Mouse (Mus musculus): Measurements from ENCODE around the gene Timm10. TPM values are rescaled to one million over a fixed set of nuclear protein-coding genes. Genes with fewer than 3 reads are reported as not detected.
A peak's percentile ranks its signal among the peaks of the same experiment; 100 is the strongest.

Gene Timm10
- polyA plus RNA-seq, 1 experiment: 25.1 TPM

DNA sequence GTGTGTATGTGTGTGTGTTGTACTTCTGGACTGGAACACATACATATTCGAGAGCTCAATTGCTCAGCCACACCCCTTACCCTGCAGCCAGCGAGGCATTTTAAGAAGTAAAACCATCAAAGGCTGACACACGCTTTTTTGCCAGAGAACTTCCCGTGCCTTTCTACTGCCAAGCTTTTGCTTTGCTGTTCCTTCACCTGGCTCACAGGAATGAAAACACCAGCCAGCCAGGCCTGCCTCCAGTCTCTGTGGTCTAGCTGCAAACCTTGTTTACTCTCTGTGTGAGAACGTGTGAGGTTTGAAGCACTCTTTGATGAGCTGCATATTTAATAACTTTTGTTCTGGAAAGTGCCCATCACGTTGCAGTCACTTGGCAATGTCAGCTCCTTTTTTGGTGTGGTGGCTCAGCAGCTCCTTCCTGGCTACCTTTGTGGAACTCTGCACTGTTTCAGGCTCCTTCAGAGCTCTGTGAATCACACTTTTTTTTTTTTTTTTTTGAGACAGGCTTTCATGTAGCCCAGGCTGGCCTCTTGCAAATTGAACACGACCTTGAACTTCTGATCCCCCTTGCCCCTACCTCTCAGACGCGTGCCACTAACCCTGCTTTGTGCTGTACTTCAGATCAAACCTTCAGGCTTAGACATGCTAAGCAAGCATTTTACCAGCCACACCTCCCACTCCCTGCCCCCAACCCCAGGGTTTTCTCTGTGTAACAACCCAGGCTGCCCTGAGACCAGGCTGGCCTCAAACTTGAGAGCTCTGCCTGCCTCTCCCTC lies 11.2 kb downstream of the Timm10 start:
- H3K4me1 ChIP-seq (ENCODE audit: control insufficient read depth, insufficient read depth, low read length): peaks cover 3% of the 10 kb centered on the region; the same call in 1 of the 2 replicates
- 41% methylated on average over 9 of the region's 9 CpGs for WGBS
- DNase-seq: no peak
- TF ChIP-seq CTCF (IDR thresholded peaks at IDR 0.05; ENCODE audit: insufficient read depth, low read length) (no peak), POLR2A (IDR thresholded peaks at IDR 0.05; ENCODE audit: borderline replicate concordance, extremely low read depth, low read depth, low read length) (no peak)
- H3K4me3 ChIP-seq (replicated peaks; ENCODE audit: extremely low read depth, low read depth, low read length): no peak overlapping the region

DNA sequence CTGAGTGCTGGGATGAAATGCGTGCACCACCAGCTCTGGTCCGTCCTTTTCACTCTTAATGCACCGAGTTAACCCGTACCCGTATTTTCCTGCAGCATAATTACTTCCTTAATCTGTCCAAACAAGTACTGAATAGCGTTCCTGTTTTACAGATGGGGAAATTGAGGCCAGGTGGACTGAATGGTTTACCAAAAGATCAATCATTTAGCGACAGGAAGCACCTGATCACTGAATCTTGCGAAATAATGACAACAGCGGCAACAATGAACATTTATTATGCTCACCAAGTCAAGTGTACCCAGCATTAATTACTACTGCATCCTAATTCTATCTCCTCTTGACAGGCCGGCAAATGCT lies 11.8 kb downstream of the Timm10 start, which contains the start of gene Slc43a1:
Gene Slc43a1 (plus strand): TSS at position 258 of the 357 bp plus-strand sequence.
- no peak for TF ChIP-seq POLR2A (IDR thresholded peaks at IDR 0.05; ENCODE audit: borderline replicate concordance, extremely low read depth, low read depth, low read length)
- no peak for TF ChIP-seq CTCF (IDR thresholded peaks at IDR 0.05; ENCODE audit: insufficient read depth, low read length)
- Histone ChIP-seq H3K4me1 (ENCODE audit: control insufficient read depth, insufficient read depth, low read length) (peaks cover 3% of the 10 kb centered on the region; the same call in 1 of the 2 replicates), H3K4me3 (replicated peaks; ENCODE audit: extremely low read depth, low read depth, low read length) (peak within 1 kb of the TSS; percentile 12)
- 35% methylated on average over 10 of the region's 10 CpGs for WGBS
- DNase-seq: no peak

DNA sequence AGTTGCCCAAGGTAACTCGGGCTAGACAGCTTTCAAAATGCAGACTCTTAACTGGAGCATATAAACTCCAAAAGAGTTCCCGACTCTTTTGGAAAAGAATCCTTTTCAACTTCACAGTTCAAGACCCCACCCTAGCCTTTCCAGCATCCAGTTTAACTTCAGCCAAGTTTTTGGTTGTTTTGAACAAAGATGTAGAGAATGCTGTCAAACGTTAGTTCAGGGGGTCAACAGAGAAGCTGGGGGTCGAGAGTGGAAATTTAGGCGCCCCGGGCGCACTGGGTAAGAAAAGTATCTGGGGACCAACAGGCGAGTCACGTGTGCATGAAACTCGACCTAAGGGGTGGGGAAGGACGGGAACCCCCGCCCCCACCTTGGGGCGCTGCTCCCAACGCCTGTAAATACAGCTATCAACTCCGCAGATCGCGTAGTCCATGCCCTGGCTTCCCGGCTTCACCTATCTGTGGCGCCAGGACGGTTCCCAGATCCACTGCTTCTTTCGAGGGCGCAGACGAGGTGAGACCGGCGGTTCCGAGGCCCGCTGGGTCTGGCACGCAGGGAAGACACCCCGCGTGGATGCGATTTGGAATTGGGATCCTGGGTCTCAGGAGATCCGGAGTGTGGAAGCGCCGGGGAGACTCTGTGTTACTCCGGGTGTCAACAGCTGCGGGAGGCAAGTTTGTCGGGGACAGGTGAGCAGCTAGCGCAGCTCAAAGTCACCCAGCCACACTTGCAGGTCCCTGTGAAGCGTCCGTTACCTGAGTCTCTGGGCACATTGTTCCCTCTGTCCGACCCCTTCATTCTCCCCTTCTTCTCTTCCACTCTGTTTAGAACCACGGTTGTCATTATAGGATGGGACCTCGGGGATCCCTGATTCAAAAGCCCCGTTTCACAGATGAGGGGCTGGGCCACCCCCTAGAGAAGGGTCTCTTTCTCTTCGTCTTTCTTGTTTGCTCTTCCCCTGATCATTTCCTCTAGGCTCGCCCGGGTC lies 12.5 kb downstream of the Timm10 start:
- Histone ChIP-seq H3K4me1 (ENCODE audit: control insufficient read depth, insufficient read depth, low read length) (peaks cover 3% of the 10 kb centered on the region; the same call in 1 of the 2 replicates), H3K4me3 (replicated peaks; ENCODE audit: extremely low read depth, low read depth, low read length) (peak overlapping the region; percentile 57)
- 2% methylated on average over 47 of the region's 47 CpGs for WGBS
- DNase-seq: peak; percentile 10
- TF ChIP-seq POLR2A (IDR thresholded peaks at IDR 0.05; ENCODE audit: borderline replicate concordance, extremely low read depth, low read depth, low read length): 0 out of 2 replicates have a peak, but pooled peaks have one; percentile 20
- TF ChIP-seq CTCF (IDR thresholded peaks at IDR 0.05; ENCODE audit: insufficient read depth, low read length): no peak

DNA sequence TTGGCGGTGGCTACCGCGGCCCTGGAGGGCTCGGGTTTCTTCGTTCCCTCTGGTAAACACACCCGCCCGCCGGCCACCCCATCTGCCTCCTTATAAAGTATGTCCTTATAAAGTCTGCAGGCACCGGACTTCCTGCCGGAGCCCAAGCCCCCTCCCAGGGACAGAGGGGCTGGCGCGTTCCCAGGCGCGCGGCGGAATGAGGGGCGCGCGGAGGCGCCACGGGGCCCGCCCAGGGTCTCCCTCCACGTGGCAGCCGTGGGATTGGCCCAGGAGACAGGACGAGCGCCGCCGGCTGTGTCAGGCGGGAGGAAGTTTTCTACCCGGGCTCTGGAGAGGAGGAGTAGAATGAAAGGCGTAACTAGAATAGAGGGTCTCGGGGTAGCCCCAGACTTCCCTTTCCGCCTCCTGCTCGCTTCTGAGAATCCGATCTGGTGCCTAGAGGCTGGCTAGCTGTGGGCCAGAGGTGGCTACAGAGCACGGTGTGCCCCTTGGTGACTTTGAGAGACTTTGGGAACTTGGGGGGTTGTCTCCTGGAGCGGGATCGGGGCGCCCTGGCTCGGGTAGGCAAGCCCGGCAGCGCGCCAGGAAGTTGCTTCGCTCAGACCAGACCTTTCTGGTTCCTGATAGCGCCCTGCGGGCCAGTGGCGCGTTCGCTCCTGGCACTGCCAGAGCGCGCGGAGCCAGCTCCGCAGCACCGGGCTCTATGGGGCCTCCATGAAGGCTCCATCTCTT lies 13.4 kb downstream of the Timm10 start:
- peaks cover 3% of the 10 kb centered on the region; the same call in 1 of the 2 replicates for H3K4me1 ChIP-seq (ENCODE audit: control insufficient read depth, insufficient read depth, low read length)
- TF ChIP-seq POLR2A (IDR thresholded peaks at IDR 0.05; ENCODE audit: borderline replicate concordance, extremely low read depth, low read depth, low read length) (no peak), CTCF (IDR thresholded peaks at IDR 0.05; ENCODE audit: insufficient read depth, low read length) (no peak)
- 1% methylated on average over 54 of the region's 54 CpGs for WGBS

DNA sequence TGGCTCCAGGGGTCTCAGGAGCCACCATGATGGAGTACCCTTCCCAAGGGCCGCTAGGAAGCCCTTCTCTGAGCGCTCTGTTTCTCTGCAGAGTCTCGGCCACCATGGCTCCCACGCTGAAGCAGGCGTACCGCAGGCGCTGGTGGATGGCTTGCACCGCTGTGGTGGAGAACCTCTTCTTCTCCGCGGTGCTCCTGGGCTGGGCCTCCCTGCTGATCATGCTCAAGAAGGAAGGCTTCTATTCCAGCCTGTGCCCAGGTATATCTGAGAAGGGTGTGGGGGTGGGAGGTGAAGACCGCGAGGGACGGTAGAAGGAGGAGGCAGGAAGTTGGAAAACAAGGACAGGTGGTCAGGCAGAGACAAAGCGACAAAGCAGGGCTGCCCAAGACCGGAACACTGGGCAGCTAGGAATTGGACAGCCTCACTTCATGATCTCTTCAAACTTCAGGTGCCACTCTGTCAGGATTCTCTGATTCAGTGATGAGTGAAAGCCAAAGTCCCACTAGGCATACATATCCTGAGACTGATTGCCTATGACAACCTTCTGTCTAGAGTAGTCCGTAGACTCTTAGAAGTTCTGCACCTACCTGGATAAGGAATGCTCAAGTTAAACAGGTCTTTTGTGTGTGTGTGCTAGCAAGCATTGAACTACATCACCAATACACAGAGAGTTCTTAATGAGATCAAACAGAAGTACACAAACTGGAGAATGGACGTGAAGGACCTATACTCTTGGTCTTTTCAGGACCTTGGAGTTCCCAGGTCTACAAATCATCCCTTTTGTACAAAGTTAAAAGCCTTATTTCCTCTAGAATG lies 14.2 kb downstream of the Timm10 start:
- WGBS: 16% methylated on average over 17 of the region's 17 CpGs
- no peak for DNase-seq
- Histone ChIP-seq H3K4me3 (replicated peaks; ENCODE audit: extremely low read depth, low read depth, low read length) (peak overlapping the region; percentile 32), H3K4me1 (ENCODE audit: control insufficient read depth, insufficient read depth, low read length) (peaks cover 3% of the 10 kb centered on the region; the same call in 1 of the 2 replicates)
- no peak for TF ChIP-seq POLR2A (IDR thresholded peaks at IDR 0.05; ENCODE audit: borderline replicate concordance, extremely low read depth, low read depth, low read length)
- TF ChIP-seq CTCF (IDR thresholded peaks at IDR 0.05; ENCODE audit: insufficient read depth, low read length): no peak

More for the DNA sequence above, 13.4 kb downstream of the Timm10 start:
- peak overlapping the region; percentile 57 for H3K4me3 ChIP-seq (replicated peaks; ENCODE audit: extremely low read depth, low read depth, low read length)
- peak; percentile 47 for DNase-seq

DNA sequence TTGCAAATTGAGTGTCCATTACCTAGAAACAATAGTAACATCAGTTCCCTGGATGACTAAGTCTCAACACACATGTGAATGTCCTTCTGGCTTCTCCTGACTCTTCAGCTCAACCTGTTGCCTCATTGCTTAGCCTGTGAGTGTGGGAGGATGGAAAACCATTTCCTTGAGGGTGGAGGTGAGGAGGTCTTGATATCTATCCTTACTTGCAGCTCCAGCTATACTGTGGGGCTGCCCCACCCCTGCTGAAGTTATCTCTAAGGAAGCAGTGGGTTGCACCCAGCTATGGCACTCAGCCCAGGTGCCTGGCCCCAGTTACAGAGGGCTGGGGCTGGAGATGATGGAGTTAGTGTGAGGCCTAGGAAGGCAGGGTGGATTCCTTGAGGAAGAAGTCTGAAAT lies 15.1 kb downstream of the Timm10 start:
- TF ChIP-seq POLR2A (IDR thresholded peaks at IDR 0.05; ENCODE audit: borderline replicate concordance, extremely low read depth, low read depth, low read length) (no peak), CTCF (IDR thresholded peaks at IDR 0.05; ENCODE audit: insufficient read depth, low read length) (no peak)
- DNase-seq: no peak
- Histone ChIP-seq H3K4me3 (replicated peaks; ENCODE audit: extremely low read depth, low read depth, low read length) (no peak overlapping the region), H3K4me1 (ENCODE audit: control insufficient read depth, insufficient read depth, low read length) (peaks cover 3% of the 10 kb centered on the region; the same call in 1 of the 2 replicates)

DNA sequence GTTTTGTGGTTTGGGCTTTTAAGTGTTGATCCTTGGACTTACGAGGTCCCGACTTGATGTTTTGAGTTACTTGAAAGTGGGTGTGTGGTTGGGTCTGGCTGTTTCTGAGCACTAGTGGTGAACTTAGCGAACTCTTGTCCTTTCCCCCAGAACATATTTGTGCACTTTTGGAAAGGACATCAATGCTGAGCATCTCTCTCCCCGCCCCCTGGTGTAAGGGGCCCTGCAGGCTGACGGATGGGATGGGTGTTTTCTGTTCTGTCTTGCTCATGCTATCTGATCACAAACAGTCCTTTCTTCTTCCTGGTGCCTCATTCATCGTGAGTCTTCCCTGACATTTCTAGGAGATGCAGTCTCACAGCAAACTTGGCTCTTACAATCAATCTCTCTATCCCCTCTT lies 16.9 kb downstream of the Timm10 start:
- no peak for DNase-seq
- H3K4me3 ChIP-seq (replicated peaks; ENCODE audit: extremely low read depth, low read depth, low read length): no peak overlapping the region
- 71% methylated on average over 6 of the region's 6 CpGs for WGBS

DNA sequence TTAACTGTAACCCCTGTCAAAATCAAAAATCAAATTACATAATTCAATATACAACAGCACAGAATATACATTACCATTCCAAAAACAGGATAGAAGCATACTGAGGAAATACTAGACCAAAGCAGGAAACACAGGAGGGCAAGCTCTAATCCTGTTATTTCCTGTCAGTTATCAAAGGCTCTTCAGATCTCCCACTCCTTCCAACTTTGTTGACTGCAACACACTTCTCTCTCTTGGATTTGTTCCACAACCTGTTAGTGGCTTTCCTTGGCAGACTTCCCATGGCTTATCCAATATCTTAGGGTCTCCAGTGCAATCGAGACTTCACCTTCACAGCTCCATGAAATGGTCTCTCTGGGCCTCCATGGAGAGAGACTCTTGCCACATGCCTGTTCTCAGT lies 18.4 kb downstream of the Timm10 start:
- TF ChIP-seq CTCF (IDR thresholded peaks at IDR 0.05; ENCODE audit: insufficient read depth, low read length) (no peak), POLR2A (IDR thresholded peaks at IDR 0.05; ENCODE audit: borderline replicate concordance, extremely low read depth, low read depth, low read length) (no peak)
- no peak for DNase-seq
- 14% methylated on average over 1 of the region's 1 CpGs for WGBS
- Histone ChIP-seq H3K4me3 (replicated peaks; ENCODE audit: extremely low read depth, low read depth, low read length) (no peak overlapping the region), H3K4me1 (ENCODE audit: control insufficient read depth, insufficient read depth, low read length) (peaks cover 3% of the 10 kb centered on the region; the same call in 1 of the 2 replicates)

More for the DNA sequence above, 16.9 kb downstream of the Timm10 start:
- H3K4me1 ChIP-seq (ENCODE audit: control insufficient read depth, insufficient read depth, low read length): peaks cover 3% of the 10 kb centered on the region; the same call in 1 of the 2 replicates
- TF ChIP-seq POLR2A (IDR thresholded peaks at IDR 0.05; ENCODE audit: borderline replicate concordance, extremely low read depth, low read depth, low read length) (no peak), CTCF (IDR thresholded peaks at IDR 0.05; ENCODE audit: insufficient read depth, low read length) (no peak)
